Comparison of ENCODE assay signal across 7 mouse cellular contexts in genomic region chr9:72170235-72170634, GRCm38 (mm10). TPM values are rescaled to one million over a fixed set of nuclear protein-coding genes. Genes with fewer than 3 reads are reported as not detected.
A peak's percentile ranks its signal among the peaks of the same experiment; 100 is the strongest.
DNase-seq lines count a peak whose midpoint lies in the region; ATAC-seq and TF ChIP-seq lines count a peak whose summit lies in the region.

No protein-coding gene starts in this region.

- H3K9me3 ChIP-seq in lung, postnatal 0 days (ENCODE audit: low read length): no peaks in the 10 kb centered on the region
- H3K9me3 ChIP-seq in forebrain, embryonic 16.5 days (ENCODE audit: control insufficient read depth, low read length): no peaks in the 10 kb centered on the region
- H3K9me3 ChIP-seq in liver, embryonic 13.5 days (replicated peaks): no peaks in the 10 kb centered on the region

- H3K4me1 ChIP-seq in lung, postnatal 0 days (ENCODE audit: insufficient read depth, low read depth, low read length): peaks cover 6% of the 10 kb centered on the region; the same call in 1 of the 2 replicates
- H3K4me1 ChIP-seq in forebrain, embryonic 16.5 days (replicated peaks; ENCODE audit: control insufficient read depth, insufficient read depth, low read length): peaks cover 8% of the 10 kb centered on the region
- peaks cover 14% of the 10 kb centered on the region for H3K4me1 ChIP-seq in liver, embryonic 13.5 days (replicated peaks)

- no peak overlapping the region for H3K27ac ChIP-seq in lung, postnatal 0 days (ENCODE audit: low read length)
- no peak overlapping the region for H3K27ac ChIP-seq in forebrain, embryonic 16.5 days (ENCODE audit: low read length)
- no peak overlapping the region for H3K27ac ChIP-seq in liver, embryonic 13.5 days

- peak overlapping the region; percentile 30 for H3K4me3 ChIP-seq in lung, postnatal 0 days (ENCODE audit: low read depth, low read length)
- peak overlapping the region; percentile 18; the same call in 1 of the 2 replicates for H3K4me3 ChIP-seq in forebrain, embryonic 16.5 days (replicated peaks; ENCODE audit: low read length)
- H3K4me3 ChIP-seq in liver, embryonic 13.5 days (replicated peaks): peak overlapping the region; percentile 48

- no peak for TF ChIP-seq EP300 in lung, postnatal 0 days (IDR thresholded peaks at IDR 0.05)

- 6% methylated on average over 9 of the region's 9 CpGs for WGBS in lung, postnatal 0 days
- WGBS in forebrain, embryonic 16.5 days: 5% methylated on average over 9 of the region's 9 CpGs
- 9% methylated on average over 9 of the region's 9 CpGs for WGBS in liver, embryonic 13.5 days (ENCODE audit: insufficient replicate concordance)

- no peak overlapping the region for H3K9ac ChIP-seq in lung, postnatal 0 days (replicated peaks; ENCODE audit: low read depth)
- peak overlapping the region; percentile 24; the same call in 1 of the 2 replicates for H3K9ac ChIP-seq in forebrain, embryonic 16.5 days (replicated peaks; ENCODE audit: low read depth, low read length)
- H3K9ac ChIP-seq in liver, embryonic 13.5 days: peak overlapping the region; percentile 53

- ATAC-seq in lung, postnatal 0 days: no peak
- ATAC-seq in forebrain, embryonic 16.5 days: no peak
- ATAC-seq in liver, embryonic 13.5 days (ENCODE audit: low read depth): no peak

- H3K36me3 ChIP-seq in lung, postnatal 0 days (ENCODE audit: insufficient read depth, low read length): no peaks in the 10 kb centered on the region
- H3K36me3 ChIP-seq in forebrain, embryonic 16.5 days (ENCODE audit: control insufficient read depth, insufficient read depth): no peaks in the 10 kb centered on the region
- no peaks in the 10 kb centered on the region for H3K36me3 ChIP-seq in liver, embryonic 13.5 days

- DNase-seq in lung, postnatal 0 days (ENCODE audit: low spot score): no peak
- DNase-seq in lung, adult 18-20 months: no peak
- no peak for DNase-seq in liver, embryonic 13.5 days
- DNase-seq in yolk sac, embryonic 10.5 days (ENCODE audit: low spot score): peak; percentile 4
- no peak for DNase-seq in left cerebral cortex, postnatal 25 days (ENCODE audit: low spot score in 2 of 2)
- no peak for DNase-seq in right cerebral cortex, postnatal 14 days

- peak overlapping the region; percentile 59 for H3K4me2 ChIP-seq in lung, postnatal 0 days (replicated peaks; ENCODE audit: low read depth, low read length)
- H3K4me2 ChIP-seq in forebrain, embryonic 16.5 days (ENCODE audit: low read length): peak overlapping the region; percentile 45
- H3K4me2 ChIP-seq in liver, embryonic 13.5 days: peak overlapping the region; percentile 62

- H3K27me3 ChIP-seq in lung, postnatal 0 days (replicated peaks; ENCODE audit: insufficient read depth, low read length): no peaks in the 10 kb centered on the region
- no peaks in the 10 kb centered on the region for H3K27me3 ChIP-seq in forebrain, embryonic 16.5 days (replicated peaks; ENCODE audit: control insufficient read depth, insufficient read depth, low read length)
- no peaks in the 10 kb centered on the region for H3K27me3 ChIP-seq in liver, embryonic 13.5 days

- TF ChIP-seq CTCF in lung, postnatal 0 days (IDR thresholded peaks at IDR 0.05): no peak

- intact Hi-C loops in left cerebral cortex, postnatal 25 days (cut with DNase I): no loop called here

RNA-seq across cellular contexts. Expression of gene Tcf12, which starts 58.6 kb away (rescaled TPM):
- 32.1 and 34.1 TPM in 2 replicates for polyA plus RNA-seq in lung, postnatal 0 days (2015; fragmentation: Nextera tagmentation; extraction: Ambion mirVana)
- polyA plus RNA-seq in forebrain, embryonic 16.5 days (2015; fragmentation: Nextera tagmentation; extraction: Ambion mirVana): 52.0 and 57.0 TPM in 2 replicates
- polyA plus RNA-seq in liver, embryonic 13.5 days (2015; fragmentation: Nextera tagmentation; extraction: Ambion mirVana): 9.9 and 11.2 TPM in 2 replicates
- total RNA-seq in left cerebral cortex, postnatal 25 days (2021): 10 to 100 TPM; 43.9 to 50.3 TPM
